Mouse (Mus musculus) urinary bladder, postnatal 36 days (tissue): Measurements from ENCODE around the gene Hectd4.
A peak's percentile ranks its signal among the peaks of the same experiment; 100 is the strongest.
"Not testable (repeated sequence)": the region's sequence is repeated elsewhere in the genome, so short reads cannot be mapped to it uniquely, and the experiment has no call there.

Experiments
- DNase-seq, 2 experiments: peaks; one replicate each; pipeline ENCODE4 v3.0.0; 2022; ENCODE audit warnings: low spot score in 2 of 2, mixed read lengths in 1 of 2

The Hectd4 gene

GRCm38 (mm10) chr5:121343997-121344396, 124.0 kb downstream of the Hectd4 start:
- DNase-seq, result no peak

DNA sequence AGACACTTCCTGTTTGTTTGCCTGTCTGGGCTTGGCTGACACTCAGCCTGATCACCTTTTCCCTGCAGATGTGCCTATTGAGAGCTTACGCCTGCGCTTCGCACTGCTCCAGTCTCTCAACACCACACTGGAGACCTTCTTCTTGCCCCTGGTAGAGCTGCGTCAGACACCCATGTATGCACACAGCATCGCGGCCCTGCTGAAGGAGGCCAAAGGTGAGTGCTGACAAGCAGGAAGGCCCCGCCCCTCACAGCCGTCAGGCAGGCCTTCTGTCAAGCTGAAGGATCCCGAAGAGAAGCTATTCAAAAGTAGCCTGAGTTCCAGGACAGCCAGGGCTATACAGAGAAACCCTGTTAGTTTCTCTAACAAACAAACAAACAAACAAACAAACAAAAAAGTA, 139.2 kb downstream of the Hectd4 start:
- peak in 1 of 2 experiments; percentile 33 for DNase-seq

GRCm38 (mm10) chr5:121361696-121362095, 141.7 kb downstream of the Hectd4 start:
- no peak for DNase-seq

- DNase-seq, result no peak
Measured at GRCm38 (mm10) chr5:121363441-121363840, 143.4 kb downstream of the Hectd4 start.

- DNase-seq, result no peak
Measured at GRCm38 (mm10) chr5:121366449-121367225, 146.6 kb downstream of the Hectd4 start.

DNA sequence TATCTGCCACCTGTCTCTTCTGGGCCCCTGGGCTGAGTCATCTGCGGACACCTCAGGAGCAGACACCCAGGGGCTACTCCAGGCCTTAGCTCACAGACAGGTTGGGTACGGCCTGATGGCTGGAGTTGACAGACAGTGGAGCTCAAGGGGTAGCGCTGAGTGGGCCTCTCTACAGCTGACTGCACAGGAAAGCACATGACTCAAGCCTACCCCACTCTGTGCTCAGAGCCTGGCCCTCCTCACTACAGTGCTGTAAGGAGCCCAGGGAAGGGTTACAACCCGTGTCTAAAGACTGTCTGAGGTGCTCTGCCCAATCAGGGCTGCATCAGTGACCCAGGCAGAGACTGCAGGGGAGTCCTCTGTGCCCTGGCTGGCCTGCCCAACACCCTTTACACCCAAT, 147.2 kb downstream of the Hectd4 start:
- no peak for DNase-seq

DNA sequence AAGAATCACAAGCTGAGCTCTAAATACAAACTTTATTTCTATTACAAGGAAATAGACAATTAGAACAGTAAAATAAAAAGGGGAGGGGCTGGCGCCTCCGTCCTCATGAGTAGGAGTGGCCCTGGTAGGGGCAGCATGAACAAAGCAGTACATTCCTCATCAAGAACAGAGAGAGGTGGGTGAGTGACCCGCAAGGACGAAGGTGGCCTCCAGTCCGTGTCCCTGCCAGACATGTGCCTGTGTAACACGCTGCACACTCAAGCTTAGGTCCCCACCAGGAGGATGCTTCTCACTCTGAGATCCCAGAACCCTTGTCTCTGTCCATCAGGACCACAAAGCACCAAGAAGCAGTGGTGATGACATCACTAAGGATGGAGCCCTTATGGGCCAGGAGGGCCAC, 151.7 kb downstream of the Hectd4 start:
- DNase-seq, result no peak

GRCm38 (mm10) chr5:121374790-121375189, 154.8 kb downstream of the Hectd4 start:
- no peak for DNase-seq

- not testable (repeated sequence) for DNase-seq
Measured at GRCm38 (mm10) chr5:121376972-121377371, 157.0 kb downstream of the Hectd4 start.

GRCm38 (mm10) chr5:121378678-121379256, 158.7 kb downstream of the Hectd4 start:
- DNase-seq, result no peak

- DNase-seq, result no peak
Measured at GRCm38 (mm10) chr5:121380692-121381091, 160.7 kb downstream of the Hectd4 start.

DNA sequence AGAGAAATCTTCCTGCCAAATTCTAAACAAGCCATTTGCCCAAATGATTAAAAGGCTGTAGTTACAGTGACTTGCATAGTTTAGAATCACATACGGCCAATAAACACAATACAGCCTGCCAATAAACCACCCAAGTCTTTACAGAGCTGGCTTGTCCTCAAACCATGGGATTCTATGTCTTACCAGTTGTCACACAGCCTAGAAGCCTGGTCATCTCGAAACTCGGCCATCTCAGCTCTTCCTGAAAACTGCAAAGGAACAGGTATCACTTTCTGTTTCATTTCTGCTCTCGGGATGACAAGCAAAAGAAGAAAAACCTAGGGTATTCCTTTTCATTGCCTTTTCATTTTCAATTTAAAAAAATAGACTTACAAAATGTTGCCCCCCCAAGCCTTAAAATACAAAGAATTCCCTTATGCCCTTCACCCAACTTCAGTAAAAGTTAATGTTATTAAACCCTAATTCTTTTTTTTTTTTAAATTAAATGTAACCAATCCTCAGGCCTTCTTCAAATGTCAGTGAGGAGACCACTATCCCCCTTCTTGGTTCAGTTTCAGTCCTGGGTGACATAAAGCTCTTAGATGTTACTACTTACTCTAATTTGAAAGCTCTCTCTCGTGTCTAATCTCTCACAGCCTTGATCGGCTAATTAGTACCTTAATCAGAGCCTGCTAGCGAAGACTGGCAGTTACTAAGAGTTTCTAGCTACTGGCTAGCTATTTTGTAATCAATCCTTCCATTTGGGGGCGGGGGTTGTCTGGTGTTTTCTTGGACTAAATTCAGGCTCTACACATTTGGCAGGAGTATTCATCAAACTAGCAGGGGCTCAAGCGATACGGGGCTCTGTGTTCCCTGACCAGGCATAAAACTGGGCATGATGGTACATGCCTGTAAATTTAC, 164.1 kb downstream of the Hectd4 start:
- no peak for DNase-seq

DNA sequence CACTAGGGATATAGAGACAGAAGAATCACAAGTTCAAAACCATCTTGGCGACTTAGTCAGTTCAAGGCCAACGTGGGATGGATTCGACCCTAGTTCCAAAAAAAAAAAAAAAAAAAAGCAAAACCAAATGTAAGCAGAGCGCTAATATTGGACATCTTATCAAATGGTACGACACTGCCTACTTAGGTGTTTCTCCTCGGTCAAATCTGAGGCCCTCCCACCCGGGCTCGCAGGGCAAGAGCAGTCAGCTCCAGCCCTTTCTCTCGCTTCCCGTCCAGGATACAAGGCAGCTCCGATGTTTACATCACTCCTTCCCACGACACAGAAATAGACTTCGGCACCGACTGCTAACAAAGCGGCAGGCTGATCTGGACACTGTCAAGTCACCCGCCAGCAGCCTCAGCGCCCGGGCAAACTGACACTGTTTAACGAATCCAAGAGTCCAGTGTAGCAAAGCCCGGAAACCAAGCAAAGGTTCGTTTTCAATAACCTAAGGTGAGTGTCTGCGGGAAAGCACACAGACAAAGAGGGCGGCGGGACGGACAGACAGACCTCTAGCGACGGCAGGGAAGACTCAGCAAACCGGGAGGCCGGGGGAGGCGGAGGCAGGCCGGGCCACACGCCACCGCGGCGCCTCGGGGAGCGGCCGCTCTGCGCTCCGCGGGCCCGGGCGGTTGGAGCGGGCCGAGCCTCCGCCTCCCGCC, 164.9 kb downstream of the Hectd4 start:
- peak in 1 of 2 experiments; percentile 54 for DNase-seq

- DNase-seq, result peak; percentile 89 to 96
Measured at GRCm38 (mm10) chr5:121385461-121386119, 165.6 kb downstream of the Hectd4 start, which contains the start of gene Trafd1. TSS of gene Trafd1 (minus strand) at chr5:121385632.

- peak in 1 of 2 experiments; percentile 8 for DNase-seq
Measured at GRCm38 (mm10) chr5:121386120-121386909, 166.3 kb downstream of the Hectd4 start.

DNA sequence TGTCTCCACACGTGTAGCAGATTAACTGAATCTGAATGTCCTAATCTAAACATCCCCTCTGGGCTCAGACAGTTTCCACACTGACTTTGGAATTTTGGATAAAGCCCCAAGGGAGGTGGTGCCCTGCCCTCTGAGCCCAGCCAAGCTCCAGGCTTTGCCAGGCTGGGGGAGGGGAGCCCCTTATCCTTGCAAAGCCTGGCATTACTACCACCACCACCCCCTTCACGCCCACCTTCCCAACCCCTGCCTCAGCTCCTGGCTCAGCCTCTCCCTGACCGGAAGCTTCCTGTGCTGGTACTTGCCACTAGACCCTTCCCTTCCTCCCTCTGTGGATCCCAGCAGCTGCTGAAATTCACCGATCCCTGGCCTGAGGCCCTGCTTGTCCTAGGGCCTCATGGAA, 167.1 kb downstream of the Hectd4 start:
- peak in 1 of 2 experiments; percentile 61 for DNase-seq

- DNase-seq, result peak in 1 of 2 experiments; percentile 48
Measured at GRCm38 (mm10) chr5:121389106-121389505, 169.1 kb downstream of the Hectd4 start.

GRCm38 (mm10) chr5:121389691-121390090, 169.7 kb downstream of the Hectd4 start:
- no peak for DNase-seq

DNA sequence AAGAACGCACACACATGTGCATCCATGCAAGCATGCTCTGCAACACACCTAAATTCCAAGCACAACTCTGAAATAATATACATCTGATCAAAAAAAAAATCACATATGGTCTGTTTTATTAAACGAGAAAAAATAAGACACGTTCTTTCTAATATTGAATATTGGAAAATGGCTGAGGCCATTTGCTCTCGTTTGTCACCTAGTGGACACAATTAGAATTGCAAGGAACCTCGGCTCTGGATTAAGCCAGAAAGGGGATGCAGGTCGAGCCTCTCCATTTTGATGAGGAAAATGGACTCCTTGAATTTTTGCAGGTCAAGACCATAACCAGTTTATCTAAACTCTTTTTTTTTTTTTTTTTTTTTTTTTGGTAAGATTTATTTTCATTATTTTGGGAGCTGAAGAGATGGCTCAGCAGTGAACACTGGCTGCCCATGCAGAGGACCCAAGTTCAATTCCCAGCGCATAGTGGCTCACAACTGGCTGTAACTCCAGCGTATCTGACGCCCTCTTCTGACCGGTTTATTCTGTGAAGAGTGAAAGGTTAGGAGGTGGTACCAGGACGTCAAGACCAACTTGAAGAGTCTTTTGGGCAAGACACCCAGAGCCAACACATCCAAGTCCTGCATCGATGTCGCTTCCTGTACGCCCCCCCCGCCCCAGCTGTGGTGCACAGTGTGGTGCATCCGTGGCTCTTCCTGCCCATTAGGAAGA, 172.8 kb downstream of the Hectd4 start:
- DNase-seq, result no peak
